Comparison of ENCODE assay signal across 7 mouse cellular contexts in genomic region chr7:75456152-75456888, GRCm38 (mm10). TPM values are rescaled to one million over a fixed set of nuclear protein-coding genes. Genes with fewer than 3 reads are reported as not detected.
DNase-seq lines count a peak whose midpoint lies in the region; ATAC-seq lines count a peak whose summit lies in the region.

No protein-coding gene starts in this region.

- no peak for ATAC-seq in embryonic facial prominence, embryonic 14.5 days (ENCODE audit: low read depth)
- ATAC-seq in limb, embryonic 13.5 days (ENCODE audit: low FRiP score, low read depth) = no peak
- no peak for ATAC-seq in neural tube, embryonic 14.5 days (ENCODE audit: low read depth)

- H3K27ac ChIP-seq in embryonic facial prominence, embryonic 14.5 days (replicated peaks; ENCODE audit: low read depth, low read length) = peak overlapping the region; percentile 99
- peak overlapping the region; percentile 98 for H3K27ac ChIP-seq in limb, embryonic 13.5 days
- H3K27ac ChIP-seq in neural tube, embryonic 14.5 days (ENCODE audit: low read depth, low read length) = peak overlapping the region; percentile 94

- no peaks in the 10 kb centered on the region for H3K9me3 ChIP-seq in embryonic facial prominence, embryonic 14.5 days (ENCODE audit: control insufficient read depth, low read length)
- H3K9me3 ChIP-seq in limb, embryonic 13.5 days = no peaks in the 10 kb centered on the region
- no peaks in the 10 kb centered on the region for H3K9me3 ChIP-seq in neural tube, embryonic 14.5 days (ENCODE audit: control insufficient read depth, low read length)

- peak overlapping the region; percentile 93 for H3K9ac ChIP-seq in embryonic facial prominence, embryonic 14.5 days (ENCODE audit: low read depth, low read length)
- H3K9ac ChIP-seq in limb, embryonic 13.5 days = peak overlapping the region; percentile 90
- peak overlapping the region; percentile 84 for H3K9ac ChIP-seq in neural tube, embryonic 14.5 days (replicated peaks; ENCODE audit: low read depth, low read length)

- WGBS in embryonic facial prominence, embryonic 14.5 days = under 1% methylated on average over 23 of the region's 25 CpGs
- WGBS in limb, embryonic 13.5 days = 3% methylated on average over 25 of the region's 25 CpGs
- 2% methylated on average over 25 of the region's 25 CpGs for WGBS in neural tube, embryonic 14.5 days

- peak; percentile 8 for DNase-seq in thymus, postnatal 14 days
- DNase-seq in thymus, adult 18-20 months = no peak
- DNase-seq in embryonic facial prominence, embryonic 14.5 days (ENCODE audit: low spot score) = peak; percentile 41
- no peak for DNase-seq in adrenal gland, adult 2 months
- no peak for DNase-seq in testis, postnatal 14 days (ENCODE audit: low spot score)

- no peaks in the 10 kb centered on the region for H3K36me3 ChIP-seq in embryonic facial prominence, embryonic 14.5 days (ENCODE audit: control insufficient read depth, insufficient read depth, low read length)
- no peaks in the 10 kb centered on the region for H3K36me3 ChIP-seq in limb, embryonic 13.5 days
- H3K36me3 ChIP-seq in neural tube, embryonic 14.5 days (ENCODE audit: control insufficient read depth, insufficient read depth, low read length) = no peaks in the 10 kb centered on the region

- H3K4me1 ChIP-seq in embryonic facial prominence, embryonic 14.5 days (ENCODE audit: control insufficient read depth, insufficient read depth, low read length) = peaks cover 9% of the 10 kb centered on the region
- peaks cover 16% of the 10 kb centered on the region for H3K4me1 ChIP-seq in limb, embryonic 13.5 days
- no peaks in the 10 kb centered on the region; the same call in 1 of the 2 replicates for H3K4me1 ChIP-seq in neural tube, embryonic 14.5 days (ENCODE audit: control insufficient read depth, insufficient read depth, low read length)

- H3K4me3 ChIP-seq in embryonic facial prominence, embryonic 14.5 days (ENCODE audit: low read depth, low read length) = peak overlapping the region; percentile 90
- H3K4me3 ChIP-seq in limb, embryonic 13.5 days = peak overlapping the region; percentile 81
- H3K4me3 ChIP-seq in neural tube, embryonic 14.5 days (ENCODE audit: low read depth, low read length) = peak overlapping the region; percentile 85

- peak overlapping the region; percentile 83 for H3K4me2 ChIP-seq in embryonic facial prominence, embryonic 14.5 days (ENCODE audit: low read depth, low read length)
- H3K4me2 ChIP-seq in limb, embryonic 13.5 days (replicated peaks) = peak overlapping the region; percentile 80
- H3K4me2 ChIP-seq in neural tube, embryonic 14.5 days (ENCODE audit: low read depth, low read length) = peak overlapping the region; percentile 71

- no peaks in the 10 kb centered on the region for H3K27me3 ChIP-seq in embryonic facial prominence, embryonic 14.5 days (replicated peaks; ENCODE audit: control insufficient read depth, insufficient read depth, low read length)
- no peaks in the 10 kb centered on the region for H3K27me3 ChIP-seq in limb, embryonic 13.5 days
- H3K27me3 ChIP-seq in neural tube, embryonic 14.5 days (ENCODE audit: control insufficient read depth, insufficient read depth, low read length) = no peaks in the 10 kb centered on the region

RNA-seq across cellular contexts. Expression of gene Akap13, which starts 1.0 kb away (rescaled TPM):
- 51.3 and 57.3 TPM in 2 replicates for polyA plus RNA-seq in embryonic facial prominence, embryonic 14.5 days (2014; fragmentation: Nextera tagmentation; extraction: Ambion mirVana)
- polyA plus RNA-seq in limb, embryonic 13.5 days (2015; fragmentation: Nextera tagmentation; extraction: Ambion mirVana) = 39.6 and 41.8 TPM in 2 replicates
- polyA plus RNA-seq in neural tube, embryonic 14.5 days (2014; fragmentation: Nextera tagmentation; extraction: Ambion mirVana) = 19.8 and 23.7 TPM in 2 replicates
- 10 to 100 TPM; 51.3 to 66.8 TPM for total RNA-seq in adrenal gland, adult 2 months (2021)
- 8.8 and 9.0 TPM in 2 replicates for polyA plus RNA-seq in adrenal gland, adult 2 months (2012; rRNA removed)

Comparison
In these comparisons a context has a peak if more than half of its experiments do, and no peak if none do; other contexts are left out.
1. DNase-seq: peak in thymus, postnatal 14 days (single experiment) and embryonic facial prominence, embryonic 14.5 days (single experiment); none in thymus, adult 18-20 months (0 of 2), adrenal gland, adult 2 months (single experiment) and testis, postnatal 14 days (single experiment).
2. Peak in every context shown above with its lines, with median percentiles within 50 percentile points of each other: H3K27ac ChIP-seq, H3K4me2 ChIP-seq, H3K4me3 ChIP-seq and H3K9ac ChIP-seq.